Mouse (Mus musculus): ENCODE measurements around the gene Rab40c.

- TF ChIP-seq CTCF (IDR thresholded peaks at IDR 0.05; ENCODE audit: low read depth) (no peak), EP300 (IDR thresholded peaks at IDR 0.05; ENCODE audit: low read depth) (no peak)
Observed at GRCm38 (mm10) chr17:25958771-25959494, 39.4 kb upstream of the Rab40c start.

Measured in heart, postnatal 0 days (tissue).